Mouse (Mus musculus): ENCODE measurements around the gene Tiam2. TPM values are rescaled to one million over a fixed set of nuclear protein-coding genes. Genes with fewer than 3 reads are reported as not detected.

The Tiam2 gene
- polyA plus RNA-seq, 1 experiment from 2014 or later: 81.3 TPM

DNA sequence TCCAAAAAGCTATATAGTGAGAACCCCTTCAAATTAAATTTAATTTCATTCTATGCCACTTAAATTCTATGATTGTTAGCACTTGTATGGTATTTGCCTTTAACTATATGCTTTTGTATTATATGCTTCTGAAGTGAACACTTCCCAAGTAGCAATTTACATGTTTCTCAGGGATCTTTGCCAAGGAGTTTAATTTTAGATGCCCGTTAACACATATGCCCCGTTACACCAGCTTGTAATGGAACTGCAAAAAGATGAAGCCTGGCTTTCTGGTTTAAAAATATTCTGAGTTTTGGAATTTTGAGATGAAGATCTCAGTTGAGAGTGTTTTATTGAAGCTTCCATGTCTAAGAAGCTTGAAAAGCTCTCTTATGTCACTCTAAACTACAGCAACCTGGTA, 67.6 kb downstream of the Tiam2 start:
- H3K36me3 ChIP-seq (ENCODE audit: control insufficient read depth, insufficient read depth, low read length): no peaks in the 10 kb centered on the region
- no peaks in the 10 kb centered on the region for H3K27me3 ChIP-seq (replicated peaks; ENCODE audit: control insufficient read depth, insufficient read depth, low read length)
- H3K4me1 ChIP-seq (ENCODE audit: control insufficient read depth, insufficient read depth, low read length): peaks cover 3% of the 10 kb centered on the region; the same call in 1 of the 2 replicates
- ATAC-seq (no peak), DNase-seq (ENCODE audit: low spot score) (peak; percentile 33)
- 52% methylated on average over 2 of the region's 2 CpGs for WGBS
- no peak overlapping the region for H3K4me2 ChIP-seq (ENCODE audit: low read length)
- no peaks in the 10 kb centered on the region for H3K9me3 ChIP-seq (replicated peaks; ENCODE audit: control insufficient read depth, low read length)
- no peak overlapping the region for H3K27ac ChIP-seq (ENCODE audit: low read depth, low read length)
- no peak overlapping the region for H3K9ac ChIP-seq (ENCODE audit: low read length)
- no peak overlapping the region for H3K4me3 ChIP-seq (ENCODE audit: low read depth, low read length)

DNA sequence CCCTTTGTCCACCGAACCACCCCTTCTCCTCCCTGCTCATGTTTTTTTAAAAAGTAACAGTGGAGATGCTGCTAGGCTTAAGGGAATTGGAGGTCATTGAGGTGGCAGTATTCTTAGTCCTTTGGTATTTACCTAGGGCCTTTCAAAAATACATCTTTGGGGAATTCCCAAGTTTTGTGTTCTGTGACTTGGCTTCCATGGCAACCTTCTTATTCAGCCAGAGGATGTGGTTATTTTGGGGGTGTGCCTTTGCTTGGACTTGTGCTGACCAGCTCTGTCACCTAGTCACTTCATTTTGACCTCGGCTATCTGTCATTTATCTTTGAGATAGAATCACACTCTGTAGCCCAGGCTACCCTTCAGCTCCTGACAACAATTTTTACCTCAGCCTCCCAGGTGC, 68.6 kb downstream of the Tiam2 start:
- H3K27ac ChIP-seq (ENCODE audit: low read depth, low read length): no peak overlapping the region
- no peaks in the 10 kb centered on the region for H3K36me3 ChIP-seq (ENCODE audit: control insufficient read depth, insufficient read depth, low read length)
- H3K4me1 ChIP-seq (ENCODE audit: control insufficient read depth, insufficient read depth, low read length): peaks cover 3% of the 10 kb centered on the region; the same call in 1 of the 2 replicates
- ATAC-seq: no peak
- no peak overlapping the region for H3K4me3 ChIP-seq (ENCODE audit: low read depth, low read length)
- no peaks in the 10 kb centered on the region for H3K27me3 ChIP-seq (replicated peaks; ENCODE audit: control insufficient read depth, insufficient read depth, low read length)
- H3K4me2 ChIP-seq (ENCODE audit: low read length): no peak overlapping the region
- H3K9ac ChIP-seq (ENCODE audit: low read length): no peak overlapping the region
- WGBS: 89% methylated on average over 2 of the region's 2 CpGs
- H3K9me3 ChIP-seq (replicated peaks; ENCODE audit: control insufficient read depth, low read length): no peaks in the 10 kb centered on the region
- no peak for DNase-seq (ENCODE audit: low spot score)

DNA sequence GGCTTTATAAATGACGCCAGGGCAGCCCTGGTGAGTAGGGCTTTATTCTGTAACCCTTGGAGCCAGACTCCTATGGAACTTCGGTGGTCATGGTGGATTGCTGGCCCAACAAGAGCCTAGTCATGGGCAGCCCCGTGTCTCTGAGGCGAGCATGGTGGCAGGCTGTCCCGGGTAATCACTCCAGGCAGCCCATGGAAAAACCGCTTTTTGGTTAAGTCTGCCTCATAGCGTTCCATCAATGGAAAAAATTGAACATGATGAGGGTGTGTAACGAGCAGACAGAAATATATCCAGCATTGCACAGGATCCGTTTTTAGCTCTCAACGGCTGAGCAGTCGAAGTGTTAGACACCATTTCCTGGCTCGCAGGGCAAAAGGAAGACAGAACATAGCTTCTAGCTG, 70.5 kb downstream of the Tiam2 start:
- H3K27me3 ChIP-seq (replicated peaks; ENCODE audit: control insufficient read depth, insufficient read depth, low read length): no peaks in the 10 kb centered on the region
- H3K9ac ChIP-seq (ENCODE audit: low read length): no peak overlapping the region
- no peak overlapping the region for H3K4me2 ChIP-seq (ENCODE audit: low read length)
- no peaks in the 10 kb centered on the region for H3K36me3 ChIP-seq (ENCODE audit: control insufficient read depth, insufficient read depth, low read length)
- H3K9me3 ChIP-seq (replicated peaks; ENCODE audit: control insufficient read depth, low read length): no peaks in the 10 kb centered on the region
- no peak overlapping the region for H3K27ac ChIP-seq (ENCODE audit: low read depth, low read length)
- H3K4me1 ChIP-seq (ENCODE audit: control insufficient read depth, insufficient read depth, low read length): peaks cover 3% of the 10 kb centered on the region; the same call in 1 of the 2 replicates
- H3K4me3 ChIP-seq (ENCODE audit: low read depth, low read length): no peak overlapping the region
- ATAC-seq (no peak), DNase-seq (ENCODE audit: low spot score) (no peak)
- WGBS: 83% methylated on average over 12 of the region's 12 CpGs

DNA sequence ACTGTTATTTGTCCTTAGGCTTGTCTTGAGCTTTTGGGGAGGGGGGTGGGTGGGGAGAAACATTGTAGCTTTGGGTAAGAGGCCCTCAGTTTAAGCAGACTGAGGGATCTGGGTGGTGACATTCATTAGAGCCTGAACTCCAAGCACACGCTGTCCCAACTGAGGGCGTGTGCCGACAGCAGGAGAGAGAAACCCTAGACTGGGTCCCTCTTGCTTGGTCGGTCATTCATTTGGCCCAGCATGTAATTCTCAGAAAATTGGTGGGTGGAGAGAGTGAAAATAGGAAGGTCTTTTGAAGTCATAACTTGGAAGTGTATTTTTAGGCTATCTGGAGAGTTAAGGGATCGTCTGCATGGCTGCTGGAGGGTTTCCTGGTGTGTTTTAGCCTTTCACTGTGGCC, 71.5 kb downstream of the Tiam2 start:
- Histone ChIP-seq H3K36me3 (ENCODE audit: control insufficient read depth, insufficient read depth, low read length) (no peaks in the 10 kb centered on the region), H3K4me2 (ENCODE audit: low read length) (no peak overlapping the region), H3K4me3 (ENCODE audit: low read depth, low read length) (no peak overlapping the region), H3K27me3 (replicated peaks; ENCODE audit: control insufficient read depth, insufficient read depth, low read length) (no peaks in the 10 kb centered on the region), H3K9ac (ENCODE audit: low read length) (no peak overlapping the region), H3K4me1 (ENCODE audit: control insufficient read depth, insufficient read depth, low read length) (peaks cover 3% of the 10 kb centered on the region; the same call in 1 of the 2 replicates), H3K9me3 (replicated peaks; ENCODE audit: control insufficient read depth, low read length) (no peaks in the 10 kb centered on the region), H3K27ac (ENCODE audit: low read depth, low read length) (no peak overlapping the region)
- no peak for ATAC-seq
- WGBS: 71% methylated on average over 5 of the region's 5 CpGs
- DNase-seq (ENCODE audit: low spot score): no peak

DNA sequence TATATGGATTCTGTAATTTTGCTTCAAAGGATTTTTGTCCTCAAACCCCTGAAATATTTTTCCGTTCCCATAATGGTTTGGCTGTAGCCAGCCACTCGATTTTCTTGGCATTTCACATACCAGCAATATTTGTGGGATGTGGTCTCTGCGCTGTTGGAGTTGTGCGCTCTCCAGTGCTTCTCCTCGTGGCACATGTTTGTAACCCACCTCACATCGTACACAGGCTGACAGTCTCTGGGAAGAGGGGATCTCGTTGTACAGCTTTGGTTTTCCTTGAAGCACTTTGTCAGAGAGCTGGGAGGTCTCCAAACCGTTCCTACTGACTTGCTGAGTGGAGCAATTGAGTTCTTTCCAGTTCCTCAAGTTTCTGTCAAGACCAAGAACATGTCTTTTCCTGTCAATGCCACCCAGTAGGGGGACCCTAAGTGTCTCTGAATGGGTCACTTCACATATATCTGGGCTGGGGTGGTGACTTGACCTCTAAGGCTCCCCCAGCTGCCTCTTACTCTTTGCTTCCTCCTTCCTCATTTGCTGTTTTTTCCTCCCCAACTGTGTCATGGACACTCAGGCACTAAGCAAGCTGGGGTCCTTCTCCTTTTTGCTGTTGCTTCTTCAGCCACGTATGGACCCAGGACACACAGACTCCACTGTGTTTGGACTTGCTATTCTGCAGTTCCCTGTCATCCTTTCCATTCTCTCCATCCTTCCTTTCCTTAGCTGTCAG, 79.1 kb downstream of the Tiam2 start:
- no peak overlapping the region for H3K9ac ChIP-seq (ENCODE audit: low read length)
- H3K27me3 ChIP-seq (replicated peaks; ENCODE audit: control insufficient read depth, insufficient read depth, low read length): 0 out of 2 replicates have a peak, but pooled peaks cover 5% of the 10 kb centered on the region
- ATAC-seq (no peak), DNase-seq (ENCODE audit: low spot score) (no peak)
- no peak overlapping the region for H3K4me3 ChIP-seq (ENCODE audit: low read depth, low read length)
- H3K27ac ChIP-seq (ENCODE audit: low read depth, low read length): no peak overlapping the region
- 76% methylated on average over 9 of the region's 9 CpGs for WGBS
- H3K4me2 ChIP-seq (ENCODE audit: low read length): no peak overlapping the region
- no peaks in the 10 kb centered on the region for H3K9me3 ChIP-seq (replicated peaks; ENCODE audit: control insufficient read depth, low read length)
- H3K4me1 ChIP-seq (ENCODE audit: control insufficient read depth, insufficient read depth, low read length): peaks cover 4% of the 10 kb centered on the region; the same call in 1 of the 2 replicates
- H3K36me3 ChIP-seq (ENCODE audit: control insufficient read depth, insufficient read depth, low read length): no peaks in the 10 kb centered on the region

DNA sequence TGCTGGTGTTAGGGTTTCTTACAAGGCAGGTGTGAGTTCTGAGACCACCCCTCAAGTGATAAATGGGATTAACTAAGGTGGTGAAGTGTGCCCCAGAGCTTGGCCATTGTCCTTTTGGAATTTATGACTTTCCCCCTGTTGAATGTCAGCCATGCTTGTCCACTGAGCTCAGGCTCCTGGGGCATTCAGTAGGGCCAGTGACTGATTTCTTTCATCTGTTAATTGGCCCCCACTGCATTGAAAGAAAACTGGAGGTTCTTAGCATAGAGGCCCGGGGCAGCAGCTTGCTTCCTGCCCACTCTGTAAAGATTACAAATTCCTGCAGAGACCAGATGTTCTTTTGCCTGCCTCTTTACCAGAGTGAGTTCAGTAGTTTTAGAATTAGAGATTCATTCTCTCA, 80.7 kb downstream of the Tiam2 start:
- Histone ChIP-seq H3K4me1 (ENCODE audit: control insufficient read depth, insufficient read depth, low read length) (peaks cover 4% of the 10 kb centered on the region; the same call in 1 of the 2 replicates), H3K9me3 (replicated peaks; ENCODE audit: control insufficient read depth, low read length) (no peaks in the 10 kb centered on the region), H3K9ac (ENCODE audit: low read length) (no peak overlapping the region), H3K4me2 (ENCODE audit: low read length) (no peak overlapping the region), H3K4me3 (ENCODE audit: low read depth, low read length) (no peak overlapping the region), H3K36me3 (ENCODE audit: control insufficient read depth, insufficient read depth, low read length) (no peaks in the 10 kb centered on the region), H3K27me3 (replicated peaks; ENCODE audit: control insufficient read depth, insufficient read depth, low read length) (0 out of 2 replicates have a peak, but pooled peaks cover 5% of the 10 kb centered on the region), H3K27ac (ENCODE audit: low read depth, low read length) (no peak overlapping the region)
- ATAC-seq (no peak), DNase-seq (ENCODE audit: low spot score) (no peak)
- WGBS: 0% methylated on average over 1 of the region's 1 CpGs

DNA sequence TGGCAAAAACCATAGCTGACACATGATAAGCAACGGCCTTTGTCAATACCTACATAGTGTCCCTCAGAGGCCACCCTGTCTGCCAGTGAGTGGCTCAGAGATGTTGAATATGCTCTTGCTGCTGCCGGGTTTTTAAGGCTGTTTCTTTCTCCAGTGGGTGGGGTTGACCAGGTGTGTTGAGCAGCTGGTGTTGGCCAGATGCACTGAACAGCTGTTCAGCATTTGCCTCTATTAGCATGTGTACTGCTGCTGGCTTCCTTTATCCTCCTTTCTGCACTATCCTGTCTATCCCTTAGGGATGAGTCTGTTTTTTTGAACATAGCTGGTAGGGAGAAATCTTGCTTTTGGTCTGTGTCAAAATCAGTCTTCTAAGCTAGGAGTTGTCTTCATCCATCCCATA, 83.9 kb downstream of the Tiam2 start:
- Histone ChIP-seq H3K4me3 (ENCODE audit: low read depth, low read length) (no peak overlapping the region), H3K36me3 (ENCODE audit: control insufficient read depth, insufficient read depth, low read length) (no peaks in the 10 kb centered on the region), H3K9me3 (replicated peaks; ENCODE audit: control insufficient read depth, low read length) (no peaks in the 10 kb centered on the region), H3K27me3 (replicated peaks; ENCODE audit: control insufficient read depth, insufficient read depth, low read length) (peaks cover 14% of the 10 kb centered on the region; the same call in 1 of the 2 replicates), H3K4me1 (ENCODE audit: control insufficient read depth, insufficient read depth, low read length) (peaks cover 8% of the 10 kb centered on the region), H3K9ac (ENCODE audit: low read length) (no peak overlapping the region), H3K4me2 (ENCODE audit: low read length) (no peak overlapping the region), H3K27ac (ENCODE audit: low read depth, low read length) (no peak overlapping the region)
- WGBS: 81% methylated on average over 2 of the region's 2 CpGs
- DNase-seq (ENCODE audit: low spot score) (no peak), ATAC-seq (no peak)

DNA sequence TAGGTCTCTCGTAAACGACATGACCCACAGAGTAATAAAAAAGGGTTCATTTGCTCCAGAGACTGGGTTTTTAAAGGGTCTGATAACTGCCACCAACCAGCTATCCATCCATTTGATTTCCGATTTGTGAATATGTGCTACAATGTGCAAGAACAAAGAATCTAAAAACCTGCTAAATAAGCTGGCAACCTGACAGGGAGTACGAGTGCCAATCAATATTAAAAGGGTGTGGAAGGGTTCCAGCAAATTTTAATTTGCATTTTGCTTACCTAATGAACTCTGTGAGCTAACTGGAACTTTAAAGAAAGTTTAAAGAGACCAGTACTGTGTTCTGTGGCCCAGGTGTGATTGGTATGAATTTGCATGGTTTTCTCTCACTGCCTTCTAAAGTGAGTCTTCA, 86.4 kb downstream of the Tiam2 start:
- peak; percentile 64 for DNase-seq (ENCODE audit: low spot score)
- Histone ChIP-seq H3K9me3 (replicated peaks; ENCODE audit: control insufficient read depth, low read length) (no peaks in the 10 kb centered on the region), H3K36me3 (ENCODE audit: control insufficient read depth, insufficient read depth, low read length) (no peaks in the 10 kb centered on the region), H3K4me3 (ENCODE audit: low read depth, low read length) (no peak overlapping the region), H3K9ac (ENCODE audit: low read length) (no peak overlapping the region), H3K4me1 (ENCODE audit: control insufficient read depth, insufficient read depth, low read length) (peaks cover 4% of the 10 kb centered on the region), H3K27ac (ENCODE audit: low read depth, low read length) (no peak overlapping the region), H3K4me2 (ENCODE audit: low read length) (no peak overlapping the region), H3K27me3 (replicated peaks; ENCODE audit: control insufficient read depth, insufficient read depth, low read length) (peaks cover 9% of the 10 kb centered on the region; the same call in 1 of the 2 replicates)
- ATAC-seq: no peak
- 30% methylated on average over 4 of the region's 4 CpGs for WGBS

DNA sequence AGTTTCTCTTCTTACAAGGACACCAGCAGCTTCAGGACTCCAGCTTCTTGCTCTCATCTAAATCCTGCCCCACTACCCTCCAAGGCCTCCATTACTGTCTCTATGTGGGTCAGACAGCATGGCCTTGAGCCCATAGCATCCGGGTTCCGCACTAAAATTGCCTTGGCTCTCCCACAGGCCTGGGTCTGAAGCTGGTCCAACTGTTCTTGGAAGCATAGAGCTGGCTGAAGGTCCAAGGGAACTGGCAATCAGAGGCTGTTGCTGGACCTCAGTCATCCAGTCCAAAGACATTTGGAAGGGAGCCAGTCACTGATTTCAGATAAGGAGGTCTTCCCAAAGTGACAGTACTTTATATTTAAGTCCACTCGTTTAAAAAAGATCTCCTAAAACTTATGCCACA, 89.2 kb downstream of the Tiam2 start:
- no peak overlapping the region for H3K27ac ChIP-seq (ENCODE audit: low read depth, low read length)
- DNase-seq (ENCODE audit: low spot score) (no peak), ATAC-seq (no peak)
- H3K9me3 ChIP-seq (replicated peaks; ENCODE audit: control insufficient read depth, low read length): no peaks in the 10 kb centered on the region
- no peak overlapping the region for H3K9ac ChIP-seq (ENCODE audit: low read length)
- no peaks in the 10 kb centered on the region for H3K36me3 ChIP-seq (ENCODE audit: control insufficient read depth, insufficient read depth, low read length)
- no peak overlapping the region for H3K4me2 ChIP-seq (ENCODE audit: low read length)
- no peak overlapping the region for H3K4me3 ChIP-seq (ENCODE audit: low read depth, low read length)
- H3K4me1 ChIP-seq (ENCODE audit: control insufficient read depth, insufficient read depth, low read length): peaks cover 4% of the 10 kb centered on the region
- peaks cover 9% of the 10 kb centered on the region; the same call in 1 of the 2 replicates for H3K27me3 ChIP-seq (replicated peaks; ENCODE audit: control insufficient read depth, insufficient read depth, low read length)
- WGBS: 83% methylated on average over 3 of the region's 3 CpGs

All from forebrain, embryonic 14.5 days (tissue).